8 mouse cellular contexts compared by ENCODE assay signal in the genomic region with DNA sequence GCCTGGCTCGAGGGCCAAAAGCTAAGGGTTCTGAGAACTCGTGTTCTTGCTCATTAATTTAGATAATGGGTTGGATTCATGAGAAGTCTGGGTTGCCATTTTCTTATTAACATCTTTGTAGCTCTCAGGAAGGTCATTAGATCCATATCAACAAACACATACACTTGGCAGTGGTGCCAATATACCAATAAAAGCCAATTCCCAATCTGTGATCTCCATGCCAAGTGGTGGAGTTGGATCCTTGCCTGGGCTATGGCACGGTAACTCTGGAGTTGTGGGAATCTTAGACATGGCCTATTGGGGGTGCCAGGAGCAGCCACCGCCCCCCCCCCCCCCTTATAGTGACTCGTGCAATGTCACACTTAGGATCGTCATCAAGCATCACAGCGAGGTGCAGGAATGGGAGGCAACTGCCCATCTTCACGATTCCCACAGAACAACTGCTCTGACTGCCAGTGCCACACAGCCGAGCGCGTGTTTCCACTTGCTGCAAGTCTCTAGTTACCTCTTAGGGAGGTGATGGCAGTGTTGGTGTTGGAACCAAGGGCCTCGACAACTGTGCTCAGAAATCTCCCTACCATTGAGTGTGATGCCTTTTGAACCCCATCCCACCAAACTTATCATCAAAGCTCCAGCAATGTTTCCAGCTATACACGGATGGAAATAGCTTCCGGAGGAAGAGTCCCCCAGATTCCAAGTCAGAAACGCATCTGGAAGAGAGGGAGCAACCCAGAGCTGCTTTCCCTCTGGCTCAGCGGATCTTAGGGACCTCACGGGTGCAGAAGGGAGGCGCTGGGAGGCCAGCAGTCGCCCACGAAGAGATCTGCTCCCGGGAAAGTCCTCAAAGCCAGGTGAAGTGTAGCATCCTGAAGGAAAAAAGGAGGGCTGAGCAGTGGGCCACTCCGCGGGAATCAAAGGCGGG. TPM values are rescaled to one million over a fixed set of nuclear protein-coding genes. Genes with fewer than 3 reads are reported as not detected.
DNase-seq lines count a peak whose midpoint lies in the region; ATAC-seq and TF ChIP-seq lines count a peak whose summit lies in the region.

No protein-coding gene starts in this region.

- peak; percentile 40 to 42 for DNase-seq in heart, adult 2 months
- DNase-seq in heart, postnatal 25 days (ENCODE audit: low spot score) = no peak
- no peak for DNase-seq in midbrain, embryonic 11.5 days (ENCODE audit: low spot score, missing footprints)
- DNase-seq in urinary bladder, adult 2 months (ENCODE audit: low spot score) = no peak
- DNase-seq in left cerebral cortex, postnatal 14 days (ENCODE audit: low spot score in 2 of 2) = no peak
- DNase-seq in embryo, embryonic 9.5 days (ENCODE audit: extremely low spot score) = no peak

- ATAC-seq in embryonic facial prominence, embryonic 12.5 days (ENCODE audit: insufficient number of reproducible peaks, insufficient read depth, low FRiP score, low TSS enrichment) = no peak
- ATAC-seq in hindbrain, embryonic 12.5 days (ENCODE audit: low FRiP score) = no peak
- no peak for ATAC-seq in midbrain, embryonic 11.5 days (ENCODE audit: low FRiP score)

- no peak for TF ChIP-seq CTCF in heart, adult 2 months (IDR thresholded peaks at IDR 0.05)

- 0 out of 2 replicates have a peak, but pooled peaks have one; percentile 22 for TF ChIP-seq EP300 in heart, adult 2 months (IDR thresholded peaks at IDR 0.05; ENCODE audit: insufficient read depth, low read depth, low read length)

- no peaks in the 10 kb centered on the region for H3K79me2 ChIP-seq in heart, adult 2 months (replicated peaks; ENCODE audit: control insufficient read depth, insufficient read depth, low read length)

- H3K4me3 ChIP-seq in heart, adult 2 months = peak overlapping the region; percentile 41
- peak overlapping the region; percentile 22 for H3K4me3 ChIP-seq in embryonic facial prominence, embryonic 12.5 days
- peak overlapping the region; percentile 24 for H3K4me3 ChIP-seq in hindbrain, embryonic 12.5 days
- H3K4me3 ChIP-seq in midbrain, embryonic 11.5 days (ENCODE audit: low read depth, low read length) = peak overlapping the region; percentile 9

- WGBS in heart, adult 2 months = 24% methylated on average over 24 of the region's 24 CpGs
- WGBS in embryonic facial prominence, embryonic 12.5 days = 38% methylated on average over 24 of the region's 24 CpGs
- 40% methylated on average over 24 of the region's 24 CpGs for WGBS in hindbrain, embryonic 12.5 days
- 41% methylated on average over 24 of the region's 24 CpGs for WGBS in midbrain, embryonic 11.5 days

- peak overlapping the region; percentile 80 for H3K27ac ChIP-seq in heart, adult 2 months
- H3K27ac ChIP-seq in embryonic facial prominence, embryonic 12.5 days = no peak overlapping the region
- H3K27ac ChIP-seq in hindbrain, embryonic 12.5 days = no peak overlapping the region
- no peak overlapping the region for H3K27ac ChIP-seq in midbrain, embryonic 11.5 days (ENCODE audit: low read depth, low read length)

- H3K9me3 ChIP-seq in embryonic facial prominence, embryonic 12.5 days = no peaks in the 10 kb centered on the region
- no peaks in the 10 kb centered on the region for H3K9me3 ChIP-seq in hindbrain, embryonic 12.5 days (replicated peaks)
- H3K9me3 ChIP-seq in midbrain, embryonic 11.5 days (ENCODE audit: control insufficient read depth, low read length) = no peaks in the 10 kb centered on the region

- peak overlapping the region; percentile 50 for H3K4me2 ChIP-seq in embryonic facial prominence, embryonic 12.5 days (replicated peaks)
- H3K4me2 ChIP-seq in hindbrain, embryonic 12.5 days (replicated peaks) = peak overlapping the region; percentile 53
- H3K4me2 ChIP-seq in midbrain, embryonic 11.5 days = peak overlapping the region; percentile 35

- peaks cover 9% of the 10 kb centered on the region for H3K4me1 ChIP-seq in heart, adult 2 months (ENCODE audit: control insufficient read depth, insufficient read depth, low read length)
- H3K4me1 ChIP-seq in embryonic facial prominence, embryonic 12.5 days = peaks cover 12% of the 10 kb centered on the region
- H3K4me1 ChIP-seq in hindbrain, embryonic 12.5 days = peaks cover 19% of the 10 kb centered on the region
- peaks cover 26% of the 10 kb centered on the region for H3K4me1 ChIP-seq in midbrain, embryonic 11.5 days (ENCODE audit: control insufficient read depth, insufficient read depth, low read length)

- no peaks in the 10 kb centered on the region for H3K36me3 ChIP-seq in heart, adult 2 months (ENCODE audit: control insufficient read depth, insufficient read depth, low read length)
- H3K36me3 ChIP-seq in embryonic facial prominence, embryonic 12.5 days = no peaks in the 10 kb centered on the region
- no peaks in the 10 kb centered on the region for H3K36me3 ChIP-seq in hindbrain, embryonic 12.5 days
- H3K36me3 ChIP-seq in midbrain, embryonic 11.5 days (ENCODE audit: control insufficient read depth, insufficient read depth, low read length) = no peaks in the 10 kb centered on the region

- TF ChIP-seq POLR2A in heart, adult 2 months (IDR thresholded peaks at IDR 0.05; ENCODE audit: insufficient read depth, low read depth, low read length) = no peak; the same call in 1 of the 2 replicates

- intact Hi-C loops in heart, adult 2 months (cut with DNase I) = loop anchor here (2.0 to 5.0 kb wide), 2 partner anchors 30 to 98 kb away; no protein-coding TSS in a partner anchor
- intact Hi-C loops in heart, postnatal 25 days (cut with DNase I) = loop anchor here (2.0 to 5.0 kb wide), 2 partner anchors 28 to 353 kb away; no protein-coding TSS in a partner anchor
- intact Hi-C loops in left cerebral cortex, postnatal 14 days (cut with DNase I) = loop anchor here (5.0 kb wide), 1 partner anchor 48 kb away; no protein-coding TSS in a partner anchor

- peak overlapping the region; percentile 32 for H3K9ac ChIP-seq in heart, adult 2 months (ENCODE audit: low read depth, low read length)
- H3K9ac ChIP-seq in embryonic facial prominence, embryonic 12.5 days = peak overlapping the region; percentile 21; the same call in 1 of the 2 replicates
- peak overlapping the region; percentile 19; the same call in 1 of the 2 replicates for H3K9ac ChIP-seq in hindbrain, embryonic 12.5 days
- peak overlapping the region; percentile 22; the same call in 1 of the 2 replicates for H3K9ac ChIP-seq in midbrain, embryonic 11.5 days (ENCODE audit: low read length)

- no peaks in the 10 kb centered on the region for H3K27me3 ChIP-seq in heart, adult 2 months (ENCODE audit: control insufficient read depth, insufficient read depth, low read length)
- peaks cover 16% of the 10 kb centered on the region; the same call in 1 of the 2 replicates for H3K27me3 ChIP-seq in embryonic facial prominence, embryonic 12.5 days
- H3K27me3 ChIP-seq in hindbrain, embryonic 12.5 days = peaks cover 28% of the 10 kb centered on the region
- H3K27me3 ChIP-seq in midbrain, embryonic 11.5 days (ENCODE audit: control insufficient read depth, insufficient read depth, low read length) = peaks cover 28% of the 10 kb centered on the region

RNA-seq across cellular contexts. Expression of a gene that starts 46.8 kb away (rescaled TPM):
- total RNA-seq in heart, adult 2 months (2021) = 10 to 100 TPM; 24.9 to 28.6 TPM
- 5.0 and 7.9 TPM in 2 replicates for polyA plus RNA-seq in heart, adult 2 months (2012; rRNA removed)
- 10 to 100 TPM; 26.0 to 30.7 TPM for total RNA-seq in heart, postnatal 25 days (2021)
- polyA plus RNA-seq in embryonic facial prominence, embryonic 12.5 days (2016; fragmentation: Nextera tagmentation; extraction: Ambion mirVana) = 23.9 TPM in 2 replicates
- 30.2 and 34.0 TPM in 2 replicates for polyA plus RNA-seq in hindbrain, embryonic 12.5 days (2016; fragmentation: Nextera tagmentation; extraction: Ambion mirVana)
- 18.4 and 21.5 TPM in 2 replicates for polyA plus RNA-seq in midbrain, embryonic 11.5 days (2014; fragmentation: Nextera tagmentation; extraction: Ambion mirVana)
- 10.4 and 14.2 TPM in 2 replicates for polyA plus RNA-seq in urinary bladder, adult 2 months (2012; rRNA removed)
- 10 to 100 TPM; 43.6 to 47.2 TPM for total RNA-seq in left cerebral cortex, postnatal 14 days (2021)

RNA-seq across cellular contexts. Expression of a gene that starts 50.8 kb away (rescaled TPM):
- total RNA-seq in heart, adult 2 months (2021) = not detected
- 0.02 and 0.06 TPM in 2 replicates for polyA plus RNA-seq in heart, adult 2 months (2012; rRNA removed)
- total RNA-seq in heart, postnatal 25 days (2021) = under 1 TPM in 1 of 2 experiments, not detected in 1; 0.06 TPM
- polyA plus RNA-seq in embryonic facial prominence, embryonic 12.5 days (2016; fragmentation: Nextera tagmentation; extraction: Ambion mirVana) = 1.6 and 2.0 TPM in 2 replicates
- polyA plus RNA-seq in hindbrain, embryonic 12.5 days (2016; fragmentation: Nextera tagmentation; extraction: Ambion mirVana) = 1.0 and 1.5 TPM in 2 replicates
- polyA plus RNA-seq in midbrain, embryonic 11.5 days (2014; fragmentation: Nextera tagmentation; extraction: Ambion mirVana) = 0.27 and 0.50 TPM in 2 replicates
- polyA plus RNA-seq in urinary bladder, adult 2 months (2012; rRNA removed) = 0.03 and 0.06 TPM in 2 replicates
- total RNA-seq in left cerebral cortex, postnatal 14 days (2021) = under 1 TPM; 0.44 to 0.68 TPM

RNA-seq across cellular contexts. Expression of a gene that starts 53.2 kb away (rescaled TPM):
- 10 to 100 TPM; 18.0 to 28.4 TPM for total RNA-seq in heart, adult 2 months (2021)
- 18.3 and 20.5 TPM in 2 replicates for polyA plus RNA-seq in heart, adult 2 months (2012; rRNA removed)
- 10 to 100 TPM; 24.3 to 30.9 TPM for total RNA-seq in heart, postnatal 25 days (2021)
- 1.2 and 1.5 TPM in 2 replicates for polyA plus RNA-seq in embryonic facial prominence, embryonic 12.5 days (2016; fragmentation: Nextera tagmentation; extraction: Ambion mirVana)
- polyA plus RNA-seq in hindbrain, embryonic 12.5 days (2016; fragmentation: Nextera tagmentation; extraction: Ambion mirVana) = 0.21 and 0.35 TPM in 2 replicates
- 0.15 and 0.28 TPM in 2 replicates for polyA plus RNA-seq in midbrain, embryonic 11.5 days (2014; fragmentation: Nextera tagmentation; extraction: Ambion mirVana)
- 1.0 TPM in 2 replicates for polyA plus RNA-seq in urinary bladder, adult 2 months (2012; rRNA removed)
- 10 to 100 TPM; 40.1 to 43.9 TPM for total RNA-seq in left cerebral cortex, postnatal 14 days (2021)

Comparison
In these comparisons a context has a peak if more than half of its experiments do, and no peak if none do; other contexts are left out.
1. DNase-seq: peak in heart, adult 2 months (2 of 2); none in heart, postnatal 25 days (single experiment), midbrain, embryonic 11.5 days (single experiment), urinary bladder, adult 2 months (single experiment), left cerebral cortex, postnatal 14 days (0 of 2) and embryo, embryonic 9.5 days (single experiment).
2. Peak in every context shown above with its lines, with median percentiles within 50 percentile points of each other: H3K4me3 ChIP-seq, H3K9ac ChIP-seq and H3K4me2 ChIP-seq.